Mouse (Mus musculus): ENCODE measurements at regions not wholly inside any gene's neighbourhood (a gene's known extent, or its start where the extent isn't known, plus 50 kb on each side); places are given as distances from the start of the nearest gene placed in this dataset.

- H3K4me2 ChIP-seq (replicated peaks) = no peak overlapping the region
- H3K9ac ChIP-seq = no peak overlapping the region
- H3K27me3 ChIP-seq = no peaks in the 10 kb centered on the region
- no peaks in the 10 kb centered on the region for H3K9me3 ChIP-seq (replicated peaks)
- no peaks in the 10 kb centered on the region for H3K36me3 ChIP-seq
- no peaks in the 10 kb centered on the region for H3K4me1 ChIP-seq
- WGBS = 65% methylated on average over 5 of the region's 5 CpGs
- H3K4me3 ChIP-seq (replicated peaks) = no peak overlapping the region
- no peak overlapping the region for H3K27ac ChIP-seq (replicated peaks)
- no peak for ATAC-seq (ENCODE audit: insufficient number of reproducible peaks, low FRiP score, low TSS enrichment, low read depth)
Measured at GRCm38 (mm10) chr11:44049253-44049976, 148.4 kb upstream of the Adra1b start.

- no peak overlapping the region for H3K27ac ChIP-seq (replicated peaks)
- 85% methylated on average over 5 of the region's 5 CpGs for WGBS
- no peaks in the 10 kb centered on the region for H3K4me1 ChIP-seq
- no peak overlapping the region for H3K4me2 ChIP-seq (replicated peaks)
- no peak overlapping the region for H3K4me3 ChIP-seq (replicated peaks)
- H3K36me3 ChIP-seq = no peaks in the 10 kb centered on the region
- H3K9ac ChIP-seq = no peak overlapping the region
- ATAC-seq (ENCODE audit: insufficient number of reproducible peaks, low FRiP score, low TSS enrichment, low read depth) = no peak
- H3K27me3 ChIP-seq = no peaks in the 10 kb centered on the region
- no peaks in the 10 kb centered on the region for H3K9me3 ChIP-seq (replicated peaks)
Measured at GRCm38 (mm10) chr11:44052481-44052880, 151.5 kb upstream of the Adra1b start.

- H3K4me3 ChIP-seq (replicated peaks) = no peak overlapping the region
- no peak overlapping the region for H3K9ac ChIP-seq
- H3K27me3 ChIP-seq = no peaks in the 10 kb centered on the region
- no peaks in the 10 kb centered on the region for H3K36me3 ChIP-seq
- no peaks in the 10 kb centered on the region for H3K4me1 ChIP-seq
- no peaks in the 10 kb centered on the region for H3K9me3 ChIP-seq (replicated peaks)
- WGBS = 87% methylated on average over 1 of the region's 1 CpGs
- no peak for ATAC-seq (ENCODE audit: insufficient number of reproducible peaks, low FRiP score, low TSS enrichment, low read depth)
- H3K27ac ChIP-seq (replicated peaks) = no peak overlapping the region
- H3K4me2 ChIP-seq (replicated peaks) = no peak overlapping the region
Measured at GRCm38 (mm10) chr11:44062446-44062845, 161.4 kb upstream of the Adra1b start.

- Histone ChIP-seq H3K36me3 (no peaks in the 10 kb centered on the region), H3K27me3 (no peaks in the 10 kb centered on the region), H3K9me3 (replicated peaks) (no peaks in the 10 kb centered on the region), H3K4me3 (replicated peaks) (no peak overlapping the region), H3K27ac (replicated peaks) (no peak overlapping the region), H3K9ac (no peak overlapping the region), H3K4me1 (no peaks in the 10 kb centered on the region), H3K4me2 (replicated peaks) (no peak overlapping the region)
- no peak for ATAC-seq (ENCODE audit: insufficient number of reproducible peaks, low FRiP score, low TSS enrichment, low read depth)
- 83% methylated on average over 2 of the region's 2 CpGs for WGBS
Measured at GRCm38 (mm10) chr11:44066176-44066575, 165.2 kb upstream of the Adra1b start.

GRCm38 (mm10) chr11:44083716-44084115, 182.7 kb upstream of the Adra1b start:
- 79% methylated on average over 3 of the region's 3 CpGs for WGBS

GRCm38 (mm10) chr11:44086951-44087350, 185.9 kb upstream of the Adra1b start:
- no peak overlapping the region for H3K27ac ChIP-seq (replicated peaks)
- H3K4me1 ChIP-seq = no peaks in the 10 kb centered on the region
- no peak overlapping the region for H3K9ac ChIP-seq
- no peaks in the 10 kb centered on the region for H3K36me3 ChIP-seq
- H3K9me3 ChIP-seq (replicated peaks) = no peaks in the 10 kb centered on the region
- 77% methylated on average over 2 of the region's 2 CpGs for WGBS
- H3K4me2 ChIP-seq (replicated peaks) = no peak overlapping the region
- H3K4me3 ChIP-seq (replicated peaks) = no peak overlapping the region
- ATAC-seq (ENCODE audit: insufficient number of reproducible peaks, low FRiP score, low TSS enrichment, low read depth) = no peak
- H3K27me3 ChIP-seq = no peaks in the 10 kb centered on the region

More at GRCm38 (mm10) chr11:44083716-44084115, 182.7 kb upstream of the Adra1b start:
- Histone ChIP-seq H3K27me3 (no peaks in the 10 kb centered on the region), H3K27ac (replicated peaks) (no peak overlapping the region), H3K9ac (no peak overlapping the region), H3K4me2 (replicated peaks) (no peak overlapping the region), H3K9me3 (replicated peaks) (no peaks in the 10 kb centered on the region), H3K36me3 (no peaks in the 10 kb centered on the region), H3K4me1 (no peaks in the 10 kb centered on the region), H3K4me3 (replicated peaks) (no peak overlapping the region)
- ATAC-seq (ENCODE audit: insufficient number of reproducible peaks, low FRiP score, low TSS enrichment, low read depth) = no peak

GRCm38 (mm10) chr11:44089514-44089913, 188.5 kb upstream of the Adra1b start:
- ATAC-seq (ENCODE audit: insufficient number of reproducible peaks, low FRiP score, low TSS enrichment, low read depth) = no peak
- no peak overlapping the region for H3K27ac ChIP-seq (replicated peaks)

GRCm38 (mm10) chr11:44095280-44095679, 194.3 kb upstream of the Adra1b start:
- no peak for ATAC-seq (ENCODE audit: insufficient number of reproducible peaks, low FRiP score, low TSS enrichment, low read depth)
- no peak overlapping the region for H3K9ac ChIP-seq
- no peak overlapping the region for H3K4me3 ChIP-seq (replicated peaks)
- H3K4me2 ChIP-seq (replicated peaks) = no peak overlapping the region
- no peaks in the 10 kb centered on the region for H3K36me3 ChIP-seq
- no peaks in the 10 kb centered on the region for H3K9me3 ChIP-seq (replicated peaks)
- 64% methylated on average over 4 of the region's 4 CpGs for WGBS
- no peaks in the 10 kb centered on the region for H3K4me1 ChIP-seq
- no peak overlapping the region for H3K27ac ChIP-seq (replicated peaks)
- H3K27me3 ChIP-seq = no peaks in the 10 kb centered on the region

More at GRCm38 (mm10) chr11:44089514-44089913, 188.5 kb upstream of the Adra1b start:
- Histone ChIP-seq H3K4me2 (replicated peaks) (no peak overlapping the region), H3K4me3 (replicated peaks) (no peak overlapping the region), H3K36me3 (no peaks in the 10 kb centered on the region), H3K9ac (no peak overlapping the region), H3K9me3 (replicated peaks) (no peaks in the 10 kb centered on the region), H3K4me1 (no peaks in the 10 kb centered on the region), H3K27me3 (no peaks in the 10 kb centered on the region)
- 87% methylated on average over 9 of the region's 9 CpGs for WGBS

- Histone ChIP-seq H3K4me3 (replicated peaks) (no peak overlapping the region), H3K9me3 (replicated peaks) (no peaks in the 10 kb centered on the region), H3K9ac (no peak overlapping the region), H3K27ac (replicated peaks) (no peak overlapping the region), H3K27me3 (no peaks in the 10 kb centered on the region), H3K36me3 (no peaks in the 10 kb centered on the region), H3K4me2 (replicated peaks) (no peak overlapping the region), H3K4me1 (no peaks in the 10 kb centered on the region)
- 67% methylated on average over 5 of the region's 5 CpGs for WGBS
- no peak for ATAC-seq (ENCODE audit: insufficient number of reproducible peaks, low FRiP score, low TSS enrichment, low read depth)
Measured at GRCm38 (mm10) chr11:44103188-44103840, 202.3 kb upstream of the Adra1b start.

- ATAC-seq (ENCODE audit: insufficient number of reproducible peaks, low FRiP score, low TSS enrichment, low read depth) = no peak
- no peak overlapping the region for H3K4me2 ChIP-seq (replicated peaks)
- H3K9me3 ChIP-seq (replicated peaks) = no peaks in the 10 kb centered on the region
Measured at GRCm38 (mm10) chr11:44103841-44104191, 202.8 kb upstream of the Adra1b start.

GRCm38 (mm10) chr11:44106231-44106630, 205.2 kb upstream of the Adra1b start:
- Histone ChIP-seq H3K4me2 (replicated peaks) (no peak overlapping the region), H3K27ac (replicated peaks) (no peak overlapping the region), H3K27me3 (no peaks in the 10 kb centered on the region), H3K4me1 (no peaks in the 10 kb centered on the region), H3K36me3 (no peaks in the 10 kb centered on the region), H3K4me3 (replicated peaks) (no peak overlapping the region), H3K9me3 (replicated peaks) (no peaks in the 10 kb centered on the region), H3K9ac (no peak overlapping the region)
- ATAC-seq (ENCODE audit: insufficient number of reproducible peaks, low FRiP score, low TSS enrichment, low read depth) = no peak
- WGBS = 80% methylated on average over 1 of the region's 1 CpGs

More at GRCm38 (mm10) chr11:44103841-44104191, 202.8 kb upstream of the Adra1b start:
- no peaks in the 10 kb centered on the region for H3K4me1 ChIP-seq
- no peaks in the 10 kb centered on the region for H3K36me3 ChIP-seq
- H3K9ac ChIP-seq = no peak overlapping the region
- H3K4me3 ChIP-seq (replicated peaks) = no peak overlapping the region
- H3K27me3 ChIP-seq = no peaks in the 10 kb centered on the region
- H3K27ac ChIP-seq (replicated peaks) = no peak overlapping the region

GRCm38 (mm10) chr11:44111525-44111924, 210.5 kb upstream of the Adra1b start:
- no peaks in the 10 kb centered on the region for H3K9me3 ChIP-seq (replicated peaks)
- H3K36me3 ChIP-seq = no peaks in the 10 kb centered on the region
- H3K4me3 ChIP-seq (replicated peaks) = no peak overlapping the region
- H3K9ac ChIP-seq = no peak overlapping the region
- no peaks in the 10 kb centered on the region for H3K27me3 ChIP-seq
- H3K4me1 ChIP-seq = no peaks in the 10 kb centered on the region
- no peak for ATAC-seq (ENCODE audit: insufficient number of reproducible peaks, low FRiP score, low TSS enrichment, low read depth)
- H3K4me2 ChIP-seq (replicated peaks) = no peak overlapping the region
- H3K27ac ChIP-seq (replicated peaks) = no peak overlapping the region
- WGBS = 67% methylated on average over 5 of the region's 5 CpGs
